Mouse (Mus musculus): ENCODE measurements around the gene Ercc6l.
"Not testable (repeated sequence)": the region's sequence is repeated elsewhere in the genome, so short reads cannot be mapped to it uniquely, and the experiment has no call there.

The Ercc6l gene

DNA sequence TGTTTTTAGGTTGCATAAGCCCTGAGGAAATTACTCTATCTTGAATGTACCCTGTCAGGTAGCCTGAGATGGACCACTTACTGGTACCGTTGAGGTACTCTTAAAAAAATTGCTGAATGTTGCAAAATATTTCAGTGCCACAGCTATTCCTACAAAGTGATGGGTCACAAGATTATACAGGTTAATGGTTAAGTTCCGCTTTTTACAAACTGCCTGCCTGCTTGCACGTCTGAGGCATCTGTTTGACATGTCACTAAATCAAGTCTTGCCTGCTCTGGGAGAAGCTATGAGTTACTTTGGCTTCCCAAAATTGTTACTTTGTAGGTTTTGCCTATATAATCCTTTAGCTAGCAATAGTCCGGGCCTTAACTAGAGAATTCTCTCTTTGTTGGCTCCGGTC, 47.5 kb downstream of the Ercc6l start:
- not testable (repeated sequence) for DNase-seq (ENCODE audit: extremely low spot score)

DNA sequence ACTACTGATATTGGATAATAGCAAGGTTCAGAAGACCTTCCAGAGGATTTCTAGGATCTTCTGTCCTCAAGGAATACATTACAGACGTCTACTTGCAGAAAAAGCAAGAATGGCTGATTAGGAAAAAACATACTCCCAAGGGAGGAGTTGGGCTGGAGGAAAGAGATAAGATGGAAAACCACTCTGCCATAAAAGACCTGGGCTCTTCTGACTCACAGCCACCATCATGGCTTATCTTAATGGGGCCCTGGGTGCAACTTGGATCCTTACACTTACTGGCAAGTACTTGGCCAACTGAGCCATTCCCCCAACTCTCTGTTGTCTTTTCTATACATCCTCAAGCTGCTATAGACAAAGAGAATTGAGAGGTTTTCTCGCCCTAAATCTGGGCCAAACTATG, 53.1 kb downstream of the Ercc6l start:
- not testable (repeated sequence) for DNase-seq (ENCODE audit: extremely low spot score)

DNA sequence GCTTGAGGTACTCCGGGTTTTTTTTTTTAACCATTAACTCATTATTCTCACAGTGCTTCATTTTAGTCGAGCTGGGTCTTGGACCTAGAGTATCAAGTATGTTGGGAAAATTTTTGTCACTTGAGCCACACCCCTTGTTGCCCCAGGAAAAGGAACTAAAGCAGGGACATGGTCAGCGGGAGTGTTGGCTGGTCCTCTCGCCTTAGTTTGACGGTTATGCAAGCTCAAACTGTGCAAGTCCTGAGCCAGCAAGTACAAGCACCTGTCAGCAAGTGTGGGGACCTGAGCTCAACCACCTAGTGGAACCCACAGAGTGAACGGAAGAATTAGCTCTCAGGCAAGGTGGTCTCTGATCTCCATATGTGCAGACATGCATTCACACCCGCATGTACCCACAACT, 55.0 kb downstream of the Ercc6l start:
- no peak for DNase-seq (ENCODE audit: extremely low spot score)

DNA sequence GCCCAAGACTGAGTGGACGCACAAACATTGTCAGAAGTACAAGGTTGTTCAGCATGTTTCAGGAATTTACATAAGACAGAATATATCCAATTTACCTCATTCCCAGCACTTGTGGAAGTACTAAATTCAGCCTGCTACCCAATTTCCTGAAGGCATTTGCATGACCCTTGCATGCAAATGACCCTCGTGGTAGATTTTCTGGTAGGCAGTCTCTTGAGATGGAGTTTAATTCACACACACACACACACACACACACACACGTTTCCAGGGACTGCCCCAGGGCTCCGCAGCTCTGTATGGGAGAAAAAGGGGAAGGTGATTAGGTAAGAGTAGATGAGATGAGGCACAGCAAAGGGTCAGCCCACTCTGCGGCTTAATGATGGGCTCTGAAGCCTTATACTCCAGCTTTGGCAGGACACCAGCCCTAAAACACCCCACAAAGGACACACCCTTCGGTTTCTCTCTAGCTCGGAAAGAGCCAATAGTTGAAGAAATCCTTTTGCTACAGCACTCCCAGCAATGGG, 62.4 kb downstream of the Ercc6l start:
- DNase-seq (ENCODE audit: extremely low spot score) = no peak

All from embryo, embryonic 9.5 days (tissue).